Mouse (Mus musculus) lung, postnatal 10 days (tissue): Measurements from ENCODE around the gene Rab11fip3.

Experiments used
- DNase-seq: peaks from one replicate; pipeline ENCODE4 v3.0.0; 2021

Gene Rab11fip3

DNA sequence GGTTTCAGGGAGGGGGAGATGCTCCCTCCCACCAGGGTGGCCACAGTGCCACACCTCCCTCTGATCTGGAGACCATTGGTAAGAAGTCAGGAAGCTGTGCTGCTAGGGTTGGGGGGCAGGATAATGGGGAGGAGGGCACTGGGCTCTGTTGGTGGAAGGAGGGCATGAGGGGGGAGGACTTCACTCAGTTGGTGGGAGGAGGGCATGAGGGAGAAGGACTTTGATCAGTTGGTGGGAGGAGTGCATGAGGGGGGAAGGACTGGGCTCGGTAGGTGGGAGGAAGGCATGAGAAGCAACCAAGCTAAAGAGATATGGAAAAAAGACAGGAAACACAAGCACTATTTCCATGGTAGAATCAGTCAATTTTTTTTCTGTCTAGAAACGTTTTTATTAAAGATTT lies 11.5 kb upstream of the Rab11fip3 start:
- no peak for DNase-seq

DNA sequence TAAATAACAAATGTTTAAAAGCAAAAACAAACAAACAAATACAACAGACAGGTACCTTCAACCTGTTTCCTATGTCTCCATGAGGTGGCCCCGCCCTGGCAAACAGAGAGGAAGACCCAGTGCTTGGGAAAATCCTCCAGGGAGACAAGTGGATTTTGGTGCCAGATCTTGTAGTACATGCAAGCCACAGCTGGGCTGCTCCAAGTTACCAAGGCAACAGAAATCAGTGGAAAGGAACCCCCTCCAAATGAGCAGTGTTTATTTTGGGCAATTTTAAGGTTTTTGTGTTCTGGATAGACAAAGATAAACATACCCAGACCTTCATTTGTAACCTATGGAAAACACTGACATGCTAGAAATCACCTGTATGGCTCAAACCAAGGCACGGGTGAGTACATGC lies 9.5 kb upstream of the Rab11fip3 start:
- no peak for DNase-seq

- DNase-seq: no peak
Measured at GRCm38 (mm10) chr17:26075246-26075645, 5.9 kb upstream of the Rab11fip3 start.

- DNase-seq: no peak
Measured at GRCm38 (mm10) chr17:26070136-26070535, 781 bp upstream of the Rab11fip3 start.

GRCm38 (mm10) chr17:26068024-26068830 lies 1.1 kb downstream of the Rab11fip3 start:
- DNase-seq: peak; percentile 35

DNA sequence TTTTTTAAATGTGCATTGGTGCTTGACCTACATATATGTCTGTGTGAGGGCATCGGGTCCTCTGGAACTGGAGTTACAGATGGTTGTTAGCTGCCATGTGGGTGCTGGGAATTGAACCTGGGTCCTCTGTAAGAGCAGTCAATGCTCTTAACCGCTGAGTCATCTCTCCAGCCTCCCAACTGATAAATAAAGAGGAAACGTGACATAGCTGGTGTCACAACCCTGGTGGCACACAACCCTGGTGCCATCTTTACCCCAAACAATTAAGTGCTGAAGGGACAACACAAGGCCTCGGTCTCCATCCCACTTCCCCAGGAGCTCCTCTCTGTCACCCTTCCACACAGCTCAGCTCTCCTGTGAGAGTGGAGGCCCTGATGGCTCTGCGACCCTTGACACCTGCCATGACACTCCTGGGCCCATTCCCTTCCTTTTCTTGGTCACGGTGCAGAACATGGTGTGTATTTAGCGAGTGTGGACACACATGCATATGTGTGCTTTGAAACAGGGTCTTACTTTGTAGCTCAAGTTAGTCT lies 2.8 kb downstream of the Rab11fip3 start:
- no peak for DNase-seq

GRCm38 (mm10) chr17:26064916-26065315 lies 4.4 kb downstream of the Rab11fip3 start:
- no peak for DNase-seq

- DNase-seq: peak; percentile 24
Measured at GRCm38 (mm10) chr17:26057787-26058567, 11.4 kb downstream of the Rab11fip3 start.

- no peak for DNase-seq
Measured at GRCm38 (mm10) chr17:26057278-26057677, 12.1 kb downstream of the Rab11fip3 start.

DNA sequence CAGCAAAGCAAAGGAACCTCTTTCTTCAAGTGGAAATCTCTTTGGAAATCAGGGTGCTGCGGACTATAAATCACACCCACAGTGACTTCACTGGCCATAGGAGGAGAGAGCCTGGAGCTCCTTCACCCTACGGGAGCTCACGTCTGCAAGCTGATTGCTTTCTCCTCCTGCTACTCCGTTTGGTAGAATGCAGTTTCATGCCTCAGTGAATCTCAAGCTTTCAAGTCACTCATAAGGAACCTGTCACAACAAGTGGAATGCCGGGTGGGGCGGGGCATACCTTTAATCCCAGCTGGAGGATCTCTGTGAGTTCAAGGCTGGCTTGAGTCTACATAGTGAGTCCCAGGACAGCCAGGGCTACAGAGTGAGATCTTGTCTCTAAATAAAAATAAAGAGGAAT lies 14.2 kb downstream of the Rab11fip3 start:
- no peak for DNase-seq

- DNase-seq: no peak
Measured at GRCm38 (mm10) chr17:26054133-26054845, 15.1 kb downstream of the Rab11fip3 start.

DNA sequence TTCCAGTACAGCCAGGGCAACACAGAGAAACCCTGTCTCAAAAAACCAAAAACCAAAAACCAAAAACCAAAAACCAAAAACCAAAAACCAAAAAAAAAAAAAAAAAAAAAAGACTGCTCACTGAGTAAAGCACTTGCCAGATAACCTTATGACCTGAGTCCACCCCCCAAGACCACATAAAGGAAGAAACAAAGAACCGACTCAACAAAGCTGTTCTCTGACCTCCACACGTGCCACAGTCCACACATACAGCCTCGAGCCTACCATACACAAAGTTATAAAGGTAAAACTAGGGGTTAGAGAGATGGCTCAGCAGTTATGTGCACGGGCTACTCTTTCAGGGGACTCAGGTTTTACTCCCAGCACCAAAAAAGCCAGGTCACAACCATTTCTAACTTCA lies 16.6 kb downstream of the Rab11fip3 start:
- no peak for DNase-seq

DNA sequence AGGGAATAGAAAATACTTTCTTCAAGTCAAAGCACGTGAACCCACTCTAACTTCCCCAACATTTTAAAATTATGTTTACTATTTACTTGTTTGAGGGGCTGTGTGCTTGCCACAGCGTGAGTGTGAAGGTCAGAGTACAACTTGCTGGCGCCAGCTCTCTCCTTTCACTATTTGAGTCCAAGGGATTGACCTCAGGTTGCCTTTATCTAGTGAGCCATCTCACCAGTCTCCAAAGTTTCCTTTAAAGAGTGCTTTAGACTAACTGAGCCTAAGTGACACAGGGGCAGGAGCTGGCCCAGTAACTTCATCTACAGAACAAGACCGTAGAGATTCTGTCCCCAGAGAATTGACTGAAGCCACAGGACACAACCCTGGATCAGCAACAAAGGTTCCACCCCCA lies 17.3 kb downstream of the Rab11fip3 start:
- no peak for DNase-seq

- no peak for DNase-seq
Measured at GRCm38 (mm10) chr17:26048118-26048517, 21.2 kb downstream of the Rab11fip3 start.

DNA sequence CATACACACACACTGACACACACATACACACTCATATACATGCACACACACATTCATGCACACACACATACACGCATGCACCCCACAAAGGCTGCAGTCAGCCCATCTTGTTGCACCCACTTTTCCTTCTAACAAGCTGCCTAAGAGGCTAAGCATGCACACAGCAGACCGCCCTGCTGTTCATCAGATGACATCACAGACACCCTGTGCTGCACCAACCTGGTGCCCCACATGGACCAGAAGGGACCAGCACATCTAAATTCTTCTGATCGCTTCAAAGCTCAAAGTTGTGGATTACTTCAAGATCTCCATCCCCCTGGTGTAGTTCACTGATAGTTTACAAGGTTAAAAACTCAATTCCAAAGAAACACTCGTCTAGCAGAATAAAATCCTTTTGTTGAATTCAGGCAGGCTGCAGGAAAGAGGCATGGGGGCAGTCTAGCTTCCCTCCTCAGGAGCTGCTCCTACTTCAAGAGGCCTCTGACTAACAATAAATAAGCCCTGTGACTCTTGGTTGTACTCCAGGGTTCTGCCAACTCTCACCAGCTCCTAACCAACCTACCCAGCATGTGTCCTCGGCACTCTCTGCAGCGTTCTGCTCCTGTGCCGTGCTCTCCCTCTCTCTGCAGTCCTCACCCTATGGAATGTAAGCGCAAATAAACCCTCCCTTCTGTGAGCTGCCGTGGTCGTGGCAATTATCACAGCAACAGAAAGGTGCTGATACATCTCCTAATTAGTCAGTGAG lies 22.9 kb downstream of the Rab11fip3 start:
- no peak for DNase-seq

DNA sequence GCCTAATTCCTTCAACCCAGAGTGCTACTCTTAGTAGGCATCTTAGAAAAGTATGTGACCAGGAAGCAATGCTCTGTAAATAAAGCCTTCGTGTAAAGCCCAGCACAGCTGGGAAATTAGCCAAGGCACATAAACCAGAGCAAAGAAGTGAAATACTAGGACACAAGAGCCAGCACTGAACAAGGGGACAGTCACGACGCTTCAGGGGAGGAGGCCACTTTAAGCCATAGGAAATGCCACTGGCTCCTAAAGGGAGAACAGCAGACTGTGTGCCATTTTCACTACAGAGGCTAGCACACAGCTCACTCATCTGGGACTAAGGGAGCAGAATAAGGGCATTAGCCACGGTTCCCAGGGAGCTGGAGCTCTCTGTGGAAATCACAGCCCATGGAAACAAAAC lies 24.1 kb downstream of the Rab11fip3 start:
- DNase-seq: peak; percentile 27

DNA sequence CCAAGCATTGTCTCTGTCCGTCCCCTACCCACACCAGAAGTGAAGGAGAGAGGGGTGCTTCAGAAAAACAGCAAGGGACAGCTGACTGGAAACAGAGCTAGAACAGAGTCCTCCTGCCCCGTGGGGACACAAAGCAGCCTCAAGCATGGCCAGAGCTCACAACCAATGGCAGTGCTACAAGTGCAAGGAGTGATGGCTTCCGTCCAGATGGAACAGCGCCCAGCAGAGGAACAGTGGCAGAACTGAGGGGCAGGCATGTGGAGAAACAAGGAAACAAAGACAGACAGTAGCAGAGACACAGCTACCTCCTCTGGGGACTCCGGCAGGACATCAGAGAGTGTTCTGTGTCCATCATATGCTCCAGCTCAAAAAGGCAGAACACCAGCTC lies 26.1 kb downstream of the Rab11fip3 start:
- peak; percentile 88 for DNase-seq

DNA sequence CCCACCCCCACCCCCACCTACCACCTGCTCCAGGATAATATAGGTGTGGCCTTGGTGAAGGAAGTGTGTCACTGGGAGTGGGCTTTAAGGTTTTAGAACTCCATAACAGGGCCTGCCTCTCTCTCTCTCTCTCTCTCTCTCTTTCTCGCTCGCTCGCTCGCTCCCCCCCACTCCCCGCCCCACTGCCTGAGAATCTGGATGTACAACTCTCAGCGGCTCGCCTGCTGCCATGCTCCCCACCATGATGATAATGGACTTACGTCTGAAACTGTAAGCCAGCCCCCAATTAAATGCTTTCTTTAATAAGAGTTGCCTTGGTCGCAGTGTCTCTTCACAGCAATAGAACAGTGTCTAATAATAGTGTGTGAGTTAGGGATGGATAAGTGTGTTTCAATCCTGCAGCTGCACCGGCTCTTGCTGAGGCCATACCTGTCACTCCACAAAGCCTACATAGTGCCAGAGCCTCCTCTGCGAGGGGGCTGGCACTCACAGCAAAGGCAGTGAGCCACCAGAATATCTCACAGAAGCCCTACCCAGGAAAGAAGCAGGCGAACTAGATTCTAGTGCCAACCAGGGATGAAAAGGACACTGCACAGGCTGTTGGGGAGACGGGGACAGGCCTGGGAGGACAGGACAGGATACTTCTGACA lies 26.6 kb downstream of the Rab11fip3 start:
- no peak for DNase-seq

DNA sequence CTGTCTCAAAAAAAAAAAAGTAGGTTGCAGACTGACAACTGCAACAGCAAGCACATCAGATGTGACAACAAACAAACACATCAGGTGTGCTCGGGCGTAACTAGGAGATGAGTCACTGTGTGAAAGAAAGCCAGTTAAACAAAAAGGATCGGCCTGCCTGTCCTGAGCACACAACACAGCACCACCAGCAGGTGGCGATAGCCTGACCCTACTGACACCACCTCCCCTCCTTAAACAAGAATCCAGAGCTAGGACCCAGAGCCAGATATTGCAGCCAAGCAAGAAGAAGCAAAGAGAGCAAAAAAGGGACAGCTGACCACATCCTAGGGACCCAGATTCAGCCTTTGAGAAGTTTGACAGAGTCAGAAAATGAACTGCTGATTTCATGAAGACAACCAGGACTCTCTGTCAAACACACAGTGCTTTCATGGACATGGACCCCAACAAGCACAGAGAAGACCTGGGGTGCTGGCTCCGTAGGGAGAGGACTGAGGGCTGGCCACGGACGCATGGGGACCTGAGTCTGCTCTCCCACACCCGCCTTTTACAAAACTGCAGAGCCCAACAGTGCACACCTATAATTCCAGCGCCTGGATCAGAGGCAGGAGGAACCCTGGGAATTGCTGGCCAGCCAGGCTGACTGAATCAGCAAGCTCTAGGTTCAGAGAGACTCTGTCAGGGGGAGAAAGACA lies 28.1 kb downstream of the Rab11fip3 start:
- peak; percentile 75 for DNase-seq

DNA sequence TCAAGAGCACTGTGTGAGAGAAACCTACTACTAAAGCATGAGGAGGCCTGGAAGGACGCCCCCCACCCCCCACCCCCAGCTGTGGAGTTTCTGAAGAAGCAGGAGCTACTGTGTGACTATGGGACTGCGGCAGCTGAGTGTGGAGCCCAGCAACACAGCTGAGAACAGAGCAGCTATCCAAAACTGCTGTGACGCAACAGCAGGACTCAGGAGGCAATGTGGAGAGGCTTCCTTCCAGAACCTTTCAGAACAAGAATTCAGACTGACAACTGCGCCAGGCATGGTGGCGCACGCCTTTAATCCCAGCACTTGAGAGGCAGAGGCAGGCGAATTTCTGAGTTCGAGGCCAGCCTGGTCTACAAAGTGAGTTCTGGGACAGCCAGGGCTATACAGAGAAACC lies 28.6 kb downstream of the Rab11fip3 start:
- DNase-seq: peak; percentile 35

DNA sequence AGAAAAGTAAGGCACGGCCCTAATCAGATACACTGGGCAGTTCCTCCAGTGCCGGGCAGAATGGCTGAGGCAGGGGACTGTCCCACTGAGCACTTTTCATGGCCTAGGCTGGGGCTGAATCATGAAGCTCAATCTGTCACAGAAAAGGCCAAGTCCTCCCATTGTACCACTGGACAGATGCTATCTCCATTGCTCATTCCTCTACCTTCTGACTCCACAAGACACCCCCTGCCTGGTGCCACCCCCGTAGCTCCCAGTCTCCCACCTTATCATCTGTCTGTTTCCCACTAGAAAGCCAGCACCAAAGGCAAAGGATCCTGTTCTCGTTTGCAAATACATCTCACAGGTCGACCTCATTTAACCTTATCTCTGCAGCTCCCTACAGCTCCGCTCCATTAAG lies 37.3 kb downstream of the Rab11fip3 start:
- no peak for DNase-seq
